Mouse (Mus musculus): Measurements from ENCODE around the gene Bcas3.

Gene Bcas3

GRCm38 (mm10) chr11:85845921-85846320 is 493.0 kb downstream of the Bcas3 start:
- peak; percentile 97 for DNase-seq

- DNase-seq = peak; percentile 99
These were observed 493.5 kb downstream of the Bcas3 start for GRCm38 (mm10) chr11:85846509-85846908.

- DNase-seq = peak; percentile 96
These were observed 496.1 kb downstream of the Bcas3 start for GRCm38 (mm10) chr11:85849037-85849436.

GRCm38 (mm10) chr11:85850233-85850632 is 497.3 kb downstream of the Bcas3 start, which contains the start of gene Gm11444:
Gene Gm11444, minus strand, starts transcription at chr11:85850333.
- DNase-seq = no peak

GRCm38 (mm10) chr11:85850758-85851157 is 497.8 kb downstream of the Bcas3 start:
- DNase-seq = no peak

- DNase-seq = no peak
These were observed 505.2 kb downstream of the Bcas3 start for GRCm38 (mm10) chr11:85857997-85858698.

GRCm38 (mm10) chr11:85864363-85864762 is 511.4 kb downstream of the Bcas3 start:
- DNase-seq = no peak

Data from heart, adult 11 months (tissue).